Mouse (Mus musculus): ENCODE results near the gene Crtap.

Gene Crtap

DNA sequence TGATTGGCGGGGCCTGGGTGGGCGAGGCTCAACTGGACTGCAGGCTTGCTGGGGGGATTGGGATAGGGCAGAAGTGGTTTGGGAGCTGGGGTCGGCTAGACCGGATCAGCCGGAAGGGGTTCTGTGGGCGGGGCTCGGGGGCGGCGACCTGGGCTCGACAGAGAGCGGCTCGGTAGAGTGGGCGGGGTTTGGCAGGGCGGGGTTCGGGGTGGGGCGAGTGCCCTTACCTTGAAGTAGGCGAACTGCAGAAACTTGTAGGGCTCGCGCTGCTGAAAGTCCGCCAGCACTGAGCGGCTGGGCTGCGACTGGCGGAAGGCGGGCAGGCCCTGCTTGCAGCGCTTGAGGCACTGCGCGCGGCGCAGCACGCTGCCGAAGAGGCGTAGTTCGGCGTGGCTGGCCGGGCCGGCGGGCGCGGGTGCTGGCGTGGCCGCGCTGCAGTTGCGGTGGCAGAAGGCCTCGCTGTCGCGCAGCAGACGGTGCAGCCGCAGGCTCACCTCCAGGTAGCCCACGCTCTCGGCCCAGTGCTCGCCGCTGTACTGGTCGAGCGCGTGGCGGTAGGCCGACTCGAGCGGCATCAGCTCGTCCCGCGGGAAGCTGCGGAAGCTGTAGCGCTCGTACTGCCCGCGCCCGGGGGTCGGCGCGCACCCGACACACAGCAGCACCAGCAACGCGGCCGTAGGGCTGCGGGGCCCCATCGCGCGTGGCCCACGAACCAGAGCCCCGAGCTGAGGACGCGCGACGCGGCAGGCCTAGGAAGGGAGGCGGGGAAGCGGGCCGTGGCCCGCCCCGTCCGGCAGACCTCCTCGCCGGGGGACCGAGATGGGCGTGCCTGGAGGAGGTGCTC lies at the start of gene Crtap:
TSS of gene Crtap (minus strand) at position 771 of the 844 bp plus-strand sequence.
- DNase-seq (ENCODE audit: low read depth, low spot score) = peak; percentile 83

DNA sequence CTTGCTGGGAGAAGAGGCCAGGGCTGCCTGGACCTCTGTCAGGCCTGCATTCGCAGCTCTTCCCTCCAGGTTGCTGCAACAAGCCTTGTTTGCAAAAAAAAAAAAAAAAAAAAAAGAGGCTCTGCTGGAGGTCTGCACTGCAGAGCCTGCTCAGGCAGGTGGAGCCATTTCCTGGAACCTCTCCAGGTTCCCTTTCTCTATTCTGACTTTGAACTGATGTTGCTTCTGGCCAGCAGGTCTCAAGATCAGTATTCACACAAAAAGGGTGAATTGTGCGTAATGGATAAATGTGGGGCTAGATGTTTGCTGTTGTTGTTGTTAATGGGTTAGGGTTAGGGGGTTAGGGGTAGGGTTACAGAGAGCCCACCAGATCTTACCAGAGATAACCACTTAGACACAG lies 45.2 kb upstream of the Crtap start:
- DNase-seq (ENCODE audit: low read depth, low spot score) = peak; percentile 65

DNA sequence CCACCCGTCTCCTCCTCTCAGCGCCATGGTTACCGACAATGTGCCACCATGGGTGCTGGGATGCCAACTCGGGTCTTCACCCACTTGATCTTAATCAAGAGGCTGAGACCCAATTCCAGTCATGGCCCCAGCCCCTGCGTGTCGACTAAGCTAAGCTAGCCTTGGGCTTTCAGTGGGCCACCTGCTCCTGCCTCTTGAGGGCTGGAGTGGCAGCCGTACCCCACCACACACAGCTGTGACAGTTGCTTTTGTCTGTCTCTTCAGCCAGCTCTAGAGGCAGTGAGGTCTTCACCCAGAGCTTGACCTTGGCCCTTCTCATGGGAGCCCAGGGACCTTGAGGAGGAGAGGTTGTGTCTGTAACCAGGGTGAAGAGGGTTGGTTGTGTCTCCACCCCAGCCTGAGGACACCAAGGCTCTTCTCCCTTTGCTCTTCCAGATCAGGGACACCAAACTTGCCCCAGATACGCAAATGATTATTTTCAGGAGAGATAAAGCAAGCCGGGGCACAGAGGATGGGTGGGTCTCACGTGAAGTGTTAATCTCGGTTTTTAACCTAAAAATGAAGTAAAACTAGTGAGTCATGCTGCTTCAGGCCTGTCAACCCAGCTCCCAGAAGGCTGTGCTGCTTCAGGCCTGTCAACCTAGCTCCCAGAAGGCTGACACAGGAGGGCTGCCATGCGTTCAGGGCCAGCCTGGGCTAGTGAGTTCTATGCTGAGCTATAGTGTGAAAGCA lies 37.8 kb upstream of the Crtap start:
- DNase-seq (ENCODE audit: low read depth, low spot score) = no peak

DNA sequence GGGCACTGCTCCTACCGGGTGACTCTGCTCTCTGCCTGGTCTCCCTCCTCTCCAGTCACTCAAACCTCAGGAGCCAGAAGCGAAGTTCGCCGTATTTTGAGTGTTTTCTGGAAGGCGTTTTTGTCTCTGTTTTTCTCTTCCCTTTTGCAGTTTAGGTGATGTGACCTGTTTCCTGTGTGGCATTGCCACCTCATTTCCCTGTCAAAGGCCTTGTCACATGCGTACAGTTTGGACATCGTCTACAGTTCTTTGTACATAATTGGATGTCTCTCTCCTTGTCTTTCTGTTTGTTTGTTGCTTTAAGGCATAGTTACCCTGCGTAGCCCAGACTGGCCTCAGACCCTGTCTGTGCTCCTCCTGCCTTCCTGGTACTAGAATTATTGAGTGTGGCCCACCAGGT lies 37.0 kb upstream of the Crtap start:
- DNase-seq (ENCODE audit: low read depth, low spot score) = peak; percentile 39

DNA sequence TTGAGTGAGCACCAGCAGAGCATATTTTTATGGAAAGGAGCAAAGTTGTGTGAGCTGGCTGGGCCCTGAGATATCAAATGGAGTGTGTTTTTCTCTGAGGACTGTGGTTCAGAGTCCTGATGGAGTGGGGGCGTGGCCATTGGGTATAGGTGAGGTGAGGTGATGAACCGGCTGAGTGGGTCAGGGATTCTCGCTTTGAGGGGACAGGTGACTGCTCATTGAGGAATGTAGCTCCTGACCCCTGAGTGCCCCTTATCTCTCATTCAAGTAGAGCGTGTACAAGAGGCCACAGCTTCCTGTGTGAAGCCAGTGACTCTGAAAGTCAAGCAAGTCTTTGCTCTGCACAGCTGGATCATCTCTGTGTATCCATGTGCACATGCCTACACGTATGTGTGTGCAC lies 35.7 kb upstream of the Crtap start:
- DNase-seq (ENCODE audit: low read depth, low spot score) = no peak

DNA sequence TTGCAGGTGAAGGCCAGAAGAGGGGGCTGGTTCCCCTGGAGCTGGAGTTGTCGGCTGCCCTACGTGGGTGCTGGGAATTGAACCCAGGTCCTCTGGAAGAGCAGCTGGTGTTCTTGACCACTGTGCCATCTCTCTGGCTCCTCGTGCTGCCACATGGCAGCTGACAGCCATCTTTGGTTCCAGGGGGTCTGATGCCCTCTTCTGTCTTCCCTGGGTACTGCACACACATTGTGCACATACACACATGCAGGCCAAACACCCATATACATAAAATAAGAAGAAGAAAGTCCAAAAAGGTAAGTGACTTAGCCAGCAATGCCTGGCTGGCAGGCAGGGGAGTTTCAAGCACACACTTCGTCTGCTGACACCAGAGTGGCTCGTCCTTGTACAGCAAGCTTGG lies 35.1 kb upstream of the Crtap start:
- no peak for DNase-seq (ENCODE audit: low read depth, low spot score)

DNA sequence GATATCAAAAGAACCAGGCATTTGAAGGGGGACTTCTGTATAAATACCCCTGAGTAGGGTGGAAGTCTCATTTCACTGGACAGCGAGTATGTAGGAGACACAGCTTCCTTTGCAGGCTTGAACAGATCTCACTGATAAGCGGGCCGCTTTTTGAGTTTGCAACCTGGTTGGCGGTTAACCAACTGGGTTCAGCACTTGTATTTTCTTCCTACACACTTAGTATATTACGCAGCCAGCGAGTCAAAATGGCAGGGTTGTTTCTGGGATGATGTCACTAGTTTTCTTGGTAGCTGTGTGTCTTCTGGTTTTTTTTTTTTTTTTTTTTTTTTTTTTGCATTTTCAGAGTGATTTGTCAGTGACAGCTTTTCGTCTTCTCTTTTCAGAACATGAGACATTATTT lies 31.3 kb upstream of the Crtap start:
- DNase-seq (ENCODE audit: low read depth, low spot score) = peak; percentile 85

DNA sequence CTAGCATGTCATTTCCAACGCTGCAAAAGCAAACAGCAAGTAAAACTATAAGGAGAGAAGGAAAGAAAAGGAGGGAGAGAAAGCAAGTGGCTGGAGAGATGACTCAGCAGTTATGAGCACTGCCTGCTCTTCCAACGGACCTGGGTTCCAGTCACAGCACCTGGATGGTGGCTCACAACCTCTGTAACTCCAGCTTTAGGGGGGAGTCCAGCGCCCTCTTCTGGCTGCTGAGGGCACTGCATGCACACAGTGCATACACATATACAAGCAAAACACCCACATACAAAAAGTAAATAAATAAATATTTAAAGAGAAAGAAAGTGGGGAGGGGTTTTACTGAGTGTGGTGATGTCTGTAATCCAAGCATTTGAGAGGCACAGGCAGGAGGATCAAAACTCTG lies 30.6 kb upstream of the Crtap start:
- DNase-seq (ENCODE audit: low read depth, low spot score) = peak; percentile 49

DNA sequence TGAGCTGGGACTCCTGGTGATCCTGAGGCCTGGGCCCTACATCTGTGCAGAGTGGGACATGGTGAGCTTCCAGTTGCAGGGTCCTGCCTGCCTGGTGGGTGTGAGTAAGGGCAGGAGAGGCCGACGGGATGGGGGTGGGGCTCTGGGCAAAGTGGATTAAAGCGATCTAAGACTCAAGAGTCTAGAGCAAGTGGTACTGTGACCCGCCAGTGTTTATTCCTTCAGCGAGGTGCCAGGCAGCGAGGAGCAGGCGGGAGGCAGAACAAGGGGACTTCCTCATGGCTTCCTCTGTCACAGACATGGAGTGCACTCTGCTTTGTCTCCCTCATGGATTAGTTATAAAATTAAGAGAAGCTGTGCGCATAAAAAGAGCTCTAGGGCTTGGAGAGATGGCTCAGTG lies 30.0 kb upstream of the Crtap start:
- DNase-seq (ENCODE audit: low read depth, low spot score) = no peak

DNA sequence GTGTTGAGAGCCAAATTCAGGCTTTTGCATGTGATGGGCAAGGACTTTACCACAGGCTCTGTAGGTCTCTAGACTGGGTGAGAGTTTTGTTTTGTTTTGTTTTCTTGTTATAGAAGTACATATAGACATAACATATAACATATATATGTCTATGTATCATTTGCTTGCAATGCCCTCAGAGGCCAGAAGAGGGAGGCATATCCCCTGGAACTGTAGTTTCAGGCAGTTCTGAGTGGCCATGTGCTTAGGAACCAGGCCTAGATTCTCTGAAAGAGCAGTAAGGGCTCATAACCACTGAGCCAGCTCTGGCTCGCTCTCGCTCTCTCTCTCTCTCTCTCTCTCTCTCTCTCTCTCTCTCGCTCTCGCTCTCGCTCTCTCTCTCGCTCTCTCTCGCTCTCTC lies 27.7 kb upstream of the Crtap start:
- peak; percentile 91 for DNase-seq (ENCODE audit: low read depth, low spot score)

DNA sequence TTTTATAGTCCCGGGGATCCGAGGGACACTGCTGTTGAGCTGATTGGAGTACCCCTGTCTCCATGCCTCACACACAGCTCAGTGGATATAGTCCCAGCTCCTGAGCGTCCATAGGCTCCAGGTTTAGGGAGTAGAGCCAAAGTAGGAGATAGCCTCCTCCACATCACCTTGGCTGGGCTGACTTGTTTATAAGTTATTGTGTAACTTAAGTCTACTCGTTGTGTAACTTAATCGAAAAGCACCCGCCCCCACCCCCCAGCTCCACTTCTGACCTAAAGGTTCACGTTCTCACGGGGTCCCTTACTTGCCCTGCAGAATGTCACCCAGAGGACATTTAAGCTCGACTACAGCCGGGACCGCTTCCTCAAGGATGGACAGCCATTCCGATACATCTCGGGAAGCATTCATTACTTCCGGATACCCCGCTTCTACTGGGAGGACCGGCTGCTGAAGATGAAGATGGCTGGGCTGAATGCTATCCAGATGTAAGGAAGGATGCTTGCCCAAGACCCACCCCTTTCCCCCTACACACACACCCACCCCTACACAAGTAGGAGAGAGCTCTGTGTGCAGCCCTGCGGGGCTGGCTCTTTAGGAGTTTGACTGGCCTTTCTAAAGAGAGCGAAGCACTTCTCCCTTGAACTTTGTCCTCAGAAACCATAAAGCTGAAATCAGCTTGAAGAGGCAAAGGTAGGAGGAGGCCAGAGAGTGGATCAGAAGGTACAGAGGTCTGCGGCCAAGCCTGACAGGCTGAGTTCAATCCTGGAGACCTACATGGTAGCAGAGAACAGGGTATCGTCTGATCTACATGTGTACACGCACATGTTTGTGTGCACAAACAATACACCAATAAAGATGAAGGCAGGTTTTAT lies 26.4 kb upstream of the Crtap start:
- no peak for DNase-seq (ENCODE audit: low read depth, low spot score)

DNA sequence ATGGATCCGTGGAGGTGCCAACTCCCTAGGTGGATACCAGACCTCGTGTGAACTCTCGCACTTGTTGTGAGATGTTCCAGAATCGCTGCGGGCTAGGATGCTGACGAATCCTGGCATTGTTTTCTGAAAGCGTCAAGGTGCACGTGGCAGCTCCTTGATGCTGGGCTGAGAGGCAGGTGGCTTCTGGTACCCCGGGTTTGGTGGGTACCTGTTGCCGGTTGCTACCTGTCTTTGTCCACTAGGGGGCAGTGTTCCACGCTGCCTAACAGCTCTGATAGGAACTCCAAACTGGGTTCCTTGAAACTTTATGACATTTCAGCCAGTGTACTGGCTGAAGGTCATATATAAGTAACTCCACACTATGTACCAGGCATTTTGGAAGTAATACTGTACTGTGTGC lies 25.2 kb upstream of the Crtap start:
- DNase-seq (ENCODE audit: low read depth, low spot score) = peak; percentile 86

DNA sequence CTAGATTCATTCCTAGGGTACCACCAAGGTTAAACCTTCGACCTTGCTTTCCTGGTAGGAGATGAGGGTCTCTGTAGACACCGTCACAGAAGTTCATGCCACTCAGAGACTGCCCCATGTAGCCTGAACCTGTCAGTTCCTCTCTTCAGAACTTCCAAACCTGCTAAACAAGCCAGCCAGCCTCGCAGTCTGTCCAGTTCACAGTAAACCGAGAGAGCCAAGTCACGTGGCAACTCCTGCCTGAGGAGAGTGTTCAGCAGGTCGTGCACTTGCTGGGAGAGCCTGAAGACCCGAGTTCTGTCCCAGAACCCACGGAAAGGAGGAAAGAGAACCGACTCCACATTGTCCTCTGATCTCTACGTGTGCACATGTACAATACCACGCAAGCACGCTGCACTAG lies 23.4 kb upstream of the Crtap start:
- DNase-seq (ENCODE audit: low read depth, low spot score) = no peak

DNA sequence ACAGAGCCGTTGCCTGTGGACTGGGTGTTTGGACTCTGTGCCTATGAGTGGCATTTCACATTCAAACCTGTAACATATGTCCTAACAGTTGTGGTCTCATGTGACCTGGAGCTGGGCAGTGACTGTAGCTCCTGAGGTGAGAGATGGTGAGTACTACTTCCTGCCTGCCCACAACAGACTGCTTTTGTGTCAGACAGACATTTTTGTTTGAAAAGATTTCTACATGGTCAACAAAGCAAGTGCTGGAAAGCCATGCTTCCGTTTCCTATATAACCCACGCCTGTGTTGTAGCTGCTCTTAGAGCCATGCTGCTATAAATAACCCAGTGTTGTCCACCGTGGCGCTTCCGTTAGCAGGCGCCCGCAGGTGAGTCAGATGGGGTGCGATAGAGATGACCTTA lies 21.9 kb upstream of the Crtap start:
- DNase-seq (ENCODE audit: low read depth, low spot score) = no peak

DNA sequence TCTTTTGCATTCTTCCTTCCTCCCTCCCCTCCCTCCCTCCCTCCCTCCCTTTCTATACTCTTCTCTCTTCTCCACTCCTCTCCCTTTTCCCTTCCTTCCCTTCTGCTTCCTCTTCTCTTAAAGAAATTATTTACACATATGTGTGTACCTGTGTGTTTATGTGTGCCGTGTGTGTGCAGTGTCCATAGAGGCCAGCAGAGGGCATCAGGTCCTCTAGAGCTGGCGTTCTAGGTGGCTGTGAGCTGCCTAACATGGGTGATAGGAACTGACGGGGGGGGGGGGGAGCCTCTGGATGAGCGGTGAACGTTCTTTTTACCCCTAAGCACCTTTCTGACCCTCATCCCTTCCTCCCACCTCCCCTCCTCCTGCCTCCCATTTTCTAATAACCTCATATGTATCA lies 20.8 kb upstream of the Crtap start:
- no peak for DNase-seq (ENCODE audit: low read depth, low spot score)

DNA sequence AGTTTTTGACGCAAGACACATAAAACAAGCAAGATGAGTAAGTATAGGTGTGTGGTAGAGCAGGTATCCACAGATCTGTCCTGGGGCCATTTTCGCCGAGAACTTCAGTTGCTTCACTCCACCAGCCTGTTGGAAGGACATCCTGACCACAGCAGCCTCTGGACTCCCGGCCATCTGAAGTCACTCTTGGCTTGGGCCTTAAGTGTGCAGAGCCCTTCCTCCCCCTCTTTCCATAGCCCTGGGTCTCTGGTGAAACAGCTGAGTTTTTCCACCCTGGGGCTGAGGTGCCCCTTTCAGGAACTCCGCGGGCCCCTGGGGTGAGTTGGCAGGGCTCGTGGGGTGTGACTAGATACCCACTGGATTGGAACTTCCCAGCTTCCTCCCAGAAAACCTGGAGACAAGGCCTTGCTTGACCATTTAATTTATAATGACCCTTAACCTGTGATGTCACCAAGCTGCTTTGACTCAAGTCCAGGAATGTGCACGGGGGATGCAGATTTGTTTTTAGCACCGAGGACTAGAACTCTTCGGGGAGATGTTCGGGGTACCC lies 19.9 kb upstream of the Crtap start:
- no peak for DNase-seq (ENCODE audit: low read depth, low spot score)

DNA sequence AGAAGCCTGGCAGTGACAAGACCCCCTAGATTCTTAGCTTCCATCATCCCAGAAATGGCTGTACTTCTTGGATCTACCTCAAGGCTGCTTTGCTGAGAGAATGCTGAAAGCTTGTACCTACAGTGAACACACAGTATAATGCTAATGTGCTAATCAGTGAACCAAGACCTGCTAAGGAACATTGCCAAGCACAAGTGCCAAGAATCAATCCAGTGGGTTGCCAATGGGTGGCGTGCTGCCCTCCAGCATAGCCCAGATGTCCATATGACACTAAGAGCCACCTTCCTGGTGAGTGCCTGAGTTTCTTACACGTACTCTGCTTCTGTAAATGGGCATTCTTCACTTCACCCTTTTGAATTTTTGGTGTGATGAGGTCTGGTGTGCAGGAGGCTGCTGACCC lies 17.2 kb upstream of the Crtap start:
- DNase-seq (ENCODE audit: low read depth, low spot score) = no peak

DNA sequence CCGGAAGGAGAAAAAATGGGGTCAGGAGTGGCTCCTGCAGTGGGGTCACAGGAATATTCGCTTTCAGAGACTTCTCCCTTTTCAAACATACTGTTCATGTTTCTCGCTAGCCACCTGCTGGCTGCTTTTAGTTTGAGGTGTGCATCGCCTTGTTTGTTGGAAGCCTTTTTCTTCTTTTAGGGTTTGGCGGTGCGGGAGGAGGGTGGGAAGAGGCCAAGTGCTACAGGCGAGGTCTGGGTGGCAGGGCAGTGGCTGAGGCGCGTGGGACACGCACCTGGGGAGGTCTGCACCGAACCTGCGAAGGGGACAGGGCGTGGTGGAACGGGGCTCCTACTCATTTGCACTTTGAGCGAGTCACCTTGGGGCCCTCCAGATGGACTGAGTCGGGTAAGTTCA lies 11.2 kb upstream of the Crtap start:
- DNase-seq (ENCODE audit: low read depth, low spot score) = peak; percentile 67

DNA sequence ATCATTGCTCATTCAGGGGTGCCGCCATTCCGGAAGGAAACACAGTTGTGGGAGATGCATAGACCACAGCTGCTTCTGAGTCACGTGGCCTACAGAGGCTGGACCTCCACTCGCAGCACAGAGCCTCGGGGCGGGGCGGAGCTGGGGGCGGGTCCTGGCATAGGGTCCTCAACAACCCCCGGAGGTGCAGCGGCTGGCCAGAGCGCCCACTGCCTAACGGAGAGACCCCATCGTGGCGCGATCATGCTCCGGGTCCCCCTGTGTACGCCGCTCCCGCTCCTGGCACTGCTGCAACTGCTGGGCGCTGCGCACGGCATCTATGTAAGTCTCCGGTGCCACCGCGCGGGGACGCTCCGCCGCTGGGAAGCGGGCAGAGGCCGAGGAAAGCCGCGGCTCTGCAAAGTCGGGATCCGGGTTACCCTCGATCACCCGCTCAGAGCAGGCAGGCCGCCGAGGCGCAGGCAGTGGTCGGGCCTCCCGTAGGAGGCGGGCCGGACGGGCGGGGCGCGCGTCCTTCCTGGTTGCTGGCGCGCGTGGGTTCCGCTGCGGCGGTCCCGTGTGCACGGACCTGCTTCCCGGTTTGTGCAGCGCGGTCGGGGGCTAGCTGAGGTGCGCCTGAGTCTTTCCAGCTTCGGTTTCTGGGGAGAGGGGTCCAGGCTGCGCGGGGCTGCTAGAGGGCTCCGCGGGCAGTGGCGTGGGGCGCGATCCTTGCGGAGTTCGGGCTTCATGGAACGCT lies 10.6 kb upstream of the Crtap start, which contains the start of the genes Glb1 and Tmppe:
TSS of gene Glb1 (plus strand) at position 128 of the 736 bp plus-strand sequence.
TSS of gene Tmppe (plus strand) at position 157 of the 736 bp plus-strand sequence.
- DNase-seq (ENCODE audit: low read depth, low spot score) = peak; percentile 90

DNA sequence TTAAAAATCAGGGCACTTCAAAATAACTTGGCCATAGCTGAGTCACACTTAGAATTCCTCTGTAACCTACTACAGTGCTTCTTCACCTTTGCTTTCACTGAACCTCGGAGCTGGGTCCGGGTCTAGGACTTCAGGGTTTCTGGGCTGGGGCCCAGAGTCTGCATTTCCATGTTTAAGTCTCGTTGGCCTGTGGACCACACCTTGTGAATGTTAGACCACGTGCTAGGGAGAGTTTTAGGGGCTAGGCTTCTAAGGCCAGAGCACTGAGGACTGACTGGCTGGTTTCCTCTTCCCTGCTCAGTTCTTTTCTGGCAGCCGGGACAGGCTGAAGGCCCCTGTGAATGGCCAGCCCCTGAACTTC lies 10.1 kb upstream of the Crtap start:
- no peak for DNase-seq (ENCODE audit: low read depth, low spot score)

DNA sequence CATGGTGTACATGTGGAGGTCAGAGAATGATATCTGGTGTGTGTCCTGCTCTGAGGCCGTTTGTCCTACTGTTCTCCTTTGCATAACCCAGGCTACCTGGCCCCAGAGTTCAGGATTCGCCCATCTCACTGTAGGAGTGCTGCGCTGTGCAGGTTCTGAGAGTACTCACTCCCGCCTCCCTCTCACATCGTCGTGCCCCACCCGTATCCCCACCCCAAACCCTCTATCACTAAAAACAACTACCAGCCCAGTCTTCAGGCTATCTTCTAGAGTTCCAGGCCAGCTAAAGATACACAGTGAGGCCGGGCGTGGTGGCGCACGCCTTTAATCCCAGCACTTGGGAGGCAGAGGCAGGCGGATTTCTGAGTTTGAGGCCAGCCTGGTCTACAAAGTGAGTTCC lies 9.2 kb upstream of the Crtap start:
- DNase-seq (ENCODE audit: low read depth, low spot score) = no peak
